Mouse (Mus musculus) liver, postnatal 0 days (tissue): ENCODE data around the gene Sstr5.

Source experiments
- CTCF ChIP-seq: sonication (generic); IDR thresholded peaks from 2 replicates; pipeline ENCODE4 v1.5.1; 2016; ENCODE audit warnings: antibody characterized with exemption, low read depth
- EP300 ChIP-seq: IDR thresholded peaks from 2 replicates; pipeline ENCODE4 v1.6.1; 2016; ENCODE audit warnings: antibody characterized with exemption, low read depth, mild to moderate bottlenecking

- TF ChIP-seq EP300 (no peak), CTCF (no peak)
These were observed 17.0 kb upstream of the Sstr5 start for GRCm38 (mm10) chr17:25514055-25514454.
